Mouse (Mus musculus): ENCODE results near the gene Slc5a4a. TPM values are rescaled to one million over a fixed set of nuclear protein-coding genes. Genes with fewer than 3 reads are reported as not detected.

The Slc5a4a gene
- total RNA-seq (2021): not detected
- long read RNA-seq, experiment 1: 0 reads
- long read RNA-seq, experiment 2: 0 reads

- no peak for DNase-seq (ENCODE audit: low spot score in 2 of 2)
Observed at GRCm38 (mm10) chr10:76147278-76147677, at the start of gene Slc5a4a. TSS of gene Slc5a4a (plus strand) at chr10:76147451.

- no peak for DNase-seq (ENCODE audit: low spot score in 2 of 2)
Observed at GRCm38 (mm10) chr10:76110861-76111260, 36.4 kb upstream of the Slc5a4a start, which contains the start of gene Slc5a4b. TSS of gene Slc5a4b (minus strand) at chr10:76110961.

DNA sequence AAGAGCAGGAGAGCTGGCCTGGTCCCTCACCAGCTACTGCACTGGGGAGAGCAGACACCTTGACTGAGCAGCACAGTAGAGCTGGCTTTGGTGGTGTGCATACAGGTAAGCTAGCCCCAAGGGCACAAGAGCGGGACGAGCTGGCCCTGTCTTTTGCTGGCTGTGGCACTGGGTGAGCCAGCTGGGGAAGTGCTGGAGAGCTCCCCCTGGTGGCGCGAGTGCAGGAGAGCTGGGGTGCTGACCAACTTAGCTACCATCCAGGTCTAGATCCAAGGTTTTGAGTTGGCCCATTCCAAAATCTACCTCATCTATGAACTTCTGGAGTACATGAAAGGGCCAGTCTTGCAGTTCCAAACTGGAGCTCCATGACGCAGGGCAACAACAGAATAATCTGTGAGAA, 29.3 kb upstream of the Slc5a4a start:
- peak; percentile 73 to 74 for DNase-seq (ENCODE audit: low spot score in 2 of 2)

- DNase-seq (ENCODE audit: low spot score in 2 of 2): peak in 1 of 2 experiments; percentile 19
Observed at GRCm38 (mm10) chr10:76118741-76119140, 28.5 kb upstream of the Slc5a4a start.

DNA sequence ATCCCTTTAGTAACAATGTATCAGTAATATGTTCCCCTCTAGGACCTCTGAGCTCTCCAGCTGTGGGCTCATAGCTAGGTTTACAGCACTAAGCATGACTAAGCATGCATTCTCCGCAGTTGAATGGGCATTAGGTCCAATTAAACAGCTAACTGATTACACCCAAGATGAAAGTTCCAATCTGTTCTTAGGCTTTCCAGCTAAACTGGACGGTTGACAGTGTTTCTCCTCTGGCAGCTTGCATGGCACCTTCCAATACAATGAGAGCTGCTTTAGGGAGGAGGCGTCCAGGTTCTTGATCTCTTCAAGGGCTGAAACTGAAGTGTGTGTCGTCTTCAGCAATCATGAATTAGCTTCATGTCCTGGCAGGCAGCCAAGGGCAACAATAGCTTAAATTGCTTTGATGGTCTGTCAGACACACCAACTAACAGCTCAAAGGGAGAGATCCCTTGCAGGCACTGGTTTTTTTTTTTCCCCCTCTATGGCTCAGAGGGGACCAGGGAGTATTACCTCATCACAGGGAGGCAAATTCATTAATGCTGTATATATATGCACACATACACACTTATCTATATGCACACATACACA, 27.0 kb upstream of the Slc5a4a start:
- no peak for DNase-seq (ENCODE audit: low spot score in 2 of 2)

- no peak for DNase-seq (ENCODE audit: low spot score in 2 of 2)
Observed at GRCm38 (mm10) chr10:76121495-76121894, 25.8 kb upstream of the Slc5a4a start.

GRCm38 (mm10) chr10:76132506-76132905, 14.7 kb upstream of the Slc5a4a start:
- no peak for DNase-seq (ENCODE audit: low spot score in 2 of 2)

DNA sequence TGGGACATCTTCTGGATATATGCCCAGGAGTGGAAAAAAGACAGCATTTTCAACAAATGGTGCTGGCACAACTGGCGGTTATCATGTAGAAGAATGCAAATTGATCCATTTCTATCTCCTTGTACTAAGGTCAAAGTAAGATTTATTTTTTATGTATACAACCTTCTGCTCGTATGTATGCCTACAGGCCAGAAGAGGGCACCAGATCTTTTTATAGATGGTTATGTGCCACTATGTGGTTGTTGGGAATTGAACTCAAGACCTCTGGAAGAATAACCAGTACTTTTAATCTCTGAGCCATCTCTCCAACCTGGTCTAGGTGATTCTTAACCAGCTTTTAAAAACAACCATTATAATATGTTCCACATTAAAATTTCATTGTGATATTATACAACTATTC, 10.9 kb upstream of the Slc5a4a start:
- DNase-seq (ENCODE audit: low spot score in 2 of 2): no peak

DNA sequence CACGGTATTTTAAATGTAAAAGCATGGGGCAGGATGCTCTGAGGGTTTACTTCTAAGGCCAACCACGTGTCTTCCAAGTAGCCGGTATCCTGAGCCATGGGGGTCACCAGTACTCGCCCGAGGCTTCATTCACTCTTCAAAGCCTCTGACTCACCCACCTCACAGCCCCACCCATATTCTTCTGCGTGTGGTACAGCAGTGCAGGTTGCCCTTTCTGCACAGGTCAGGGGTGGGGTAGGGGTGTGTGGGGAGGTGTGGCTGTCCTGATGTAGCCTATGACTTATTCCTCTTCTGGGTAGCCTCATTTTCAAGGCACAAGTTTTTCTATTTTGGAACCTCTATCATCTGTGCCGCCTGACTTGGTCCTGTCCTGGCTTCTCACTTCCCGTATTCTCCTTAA, 405 bp upstream of the Slc5a4a start:
- no peak for DNase-seq (ENCODE audit: low spot score in 2 of 2)

GRCm38 (mm10) chr10:76155911-76156310, 8.7 kb downstream of the Slc5a4a start:
- no peak for DNase-seq (ENCODE audit: low spot score in 2 of 2)

DNA sequence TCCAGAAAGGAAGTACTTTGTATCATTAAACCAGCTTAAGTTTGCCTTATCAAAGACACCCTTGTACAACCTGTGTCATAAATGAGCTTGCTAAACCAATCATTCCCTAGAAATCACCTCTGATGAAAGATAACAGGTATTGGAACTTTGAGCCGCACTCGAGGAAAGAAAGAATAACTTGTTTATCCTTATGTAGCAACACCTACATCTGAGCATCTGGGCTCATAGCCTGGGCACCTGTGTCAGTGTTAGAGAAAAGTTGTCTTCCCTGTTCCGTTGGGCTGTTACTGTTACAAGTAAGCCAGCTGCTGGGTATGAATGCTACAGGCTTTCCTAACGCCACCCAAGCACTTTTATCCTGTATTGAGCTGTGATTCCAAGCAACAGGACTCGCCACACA, 10.3 kb downstream of the Slc5a4a start:
- no peak for DNase-seq (ENCODE audit: low spot score in 2 of 2)

GRCm38 (mm10) chr10:76158009-76158408, 10.8 kb downstream of the Slc5a4a start:
- no peak for DNase-seq (ENCODE audit: low spot score in 2 of 2)

- no peak for DNase-seq (ENCODE audit: low spot score in 2 of 2)
Observed at GRCm38 (mm10) chr10:76174899-76175298, 27.6 kb downstream of the Slc5a4a start.

DNA sequence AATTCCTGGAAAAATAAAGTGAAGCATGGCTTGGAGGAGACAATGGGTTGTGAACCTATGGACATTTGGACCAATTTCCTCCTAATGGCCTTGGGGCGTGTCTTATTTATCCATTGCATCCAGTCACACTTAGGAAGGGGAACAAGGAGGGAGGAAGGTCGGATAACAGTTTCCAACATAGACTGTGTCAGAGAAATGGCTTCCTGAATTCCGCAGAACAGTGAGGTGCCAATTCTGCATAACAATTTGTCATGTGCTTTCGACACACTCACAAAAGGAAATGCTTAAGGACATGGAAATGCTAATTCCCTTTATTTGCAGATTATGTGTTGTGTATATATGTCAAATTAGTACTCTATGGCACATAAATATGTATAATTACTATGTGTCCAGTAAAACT, 38.0 kb downstream of the Slc5a4a start:
- DNase-seq (ENCODE audit: low spot score in 2 of 2): no peak

DNA sequence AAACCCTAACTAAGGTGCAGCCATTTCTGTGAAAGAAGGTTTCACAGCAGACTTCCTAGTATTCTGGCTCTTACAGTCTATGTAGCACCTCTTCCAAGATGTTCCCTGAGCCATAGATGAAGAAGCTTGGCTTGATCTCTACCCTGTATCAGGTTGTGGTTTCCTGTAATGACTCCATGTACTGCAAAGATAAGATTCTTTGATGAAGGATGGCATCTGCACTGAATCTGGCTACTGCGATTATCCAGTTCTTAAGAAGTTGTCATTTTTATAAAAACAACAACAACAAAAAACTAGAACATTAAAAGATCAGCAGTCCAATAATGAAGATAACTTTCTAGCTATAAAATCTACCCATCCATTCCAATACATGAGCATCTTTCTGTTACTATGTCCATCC, 40.8 kb downstream of the Slc5a4a start:
- no peak for DNase-seq (ENCODE audit: low spot score in 2 of 2)

- DNase-seq (ENCODE audit: low spot score in 2 of 2): no peak
Observed at GRCm38 (mm10) chr10:76201416-76201815, 54.2 kb downstream of the Slc5a4a start.

GRCm38 (mm10) chr10:76201978-76202377, 54.7 kb downstream of the Slc5a4a start:
- DNase-seq (ENCODE audit: low spot score in 2 of 2): peak; percentile 64 to 70

GRCm38 (mm10) chr10:76203798-76204283, 56.6 kb downstream of the Slc5a4a start:
- peak in 1 of 2 experiments; percentile 10 for DNase-seq (ENCODE audit: low spot score in 2 of 2)

DNA sequence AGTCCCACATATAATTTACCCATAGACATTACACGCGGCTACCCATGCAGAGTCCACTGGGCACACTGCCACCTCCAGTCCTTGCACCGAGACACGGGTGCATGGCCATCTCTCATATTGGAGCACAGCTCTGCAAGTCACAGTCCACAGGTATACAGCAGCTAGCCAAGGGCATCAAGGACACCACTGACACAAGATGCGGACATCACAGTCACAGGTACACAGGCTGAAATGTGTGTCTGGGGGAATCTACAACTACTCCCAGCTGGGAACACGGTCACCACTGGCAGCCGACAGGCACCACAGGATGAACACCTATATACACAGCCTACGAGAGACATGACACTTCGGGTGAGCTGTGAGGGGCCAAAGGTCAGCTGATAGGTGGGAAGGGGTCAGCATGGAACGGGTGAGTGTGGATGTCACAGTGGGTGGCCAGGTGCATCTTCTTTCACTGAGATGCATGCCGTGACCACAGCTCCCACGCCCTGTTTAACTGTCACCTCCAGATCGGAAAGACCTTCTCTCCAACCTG, 60.1 kb downstream of the Slc5a4a start:
- no peak for DNase-seq (ENCODE audit: low spot score in 2 of 2)

DNA sequence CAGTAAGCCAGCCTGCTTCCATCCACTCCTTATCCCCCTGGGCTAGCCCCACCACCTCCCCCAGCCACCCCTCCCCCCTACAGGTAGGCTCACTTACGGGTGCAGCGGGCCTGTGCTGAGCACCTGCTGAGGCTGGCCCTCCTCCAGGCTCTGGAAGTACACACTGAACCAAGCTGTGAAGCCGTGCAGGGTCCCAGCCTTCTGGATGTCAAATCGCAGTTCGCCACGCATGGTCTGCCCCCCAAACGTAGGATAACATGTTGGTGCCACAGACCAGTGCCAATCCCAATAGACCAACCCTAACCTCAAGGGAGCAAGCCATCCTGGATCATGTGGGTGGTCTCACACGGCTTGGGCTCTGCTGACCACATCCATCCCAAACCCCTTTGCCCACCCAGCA, 62.0 kb downstream of the Slc5a4a start:
- no peak for DNase-seq (ENCODE audit: low spot score in 2 of 2)

DNA sequence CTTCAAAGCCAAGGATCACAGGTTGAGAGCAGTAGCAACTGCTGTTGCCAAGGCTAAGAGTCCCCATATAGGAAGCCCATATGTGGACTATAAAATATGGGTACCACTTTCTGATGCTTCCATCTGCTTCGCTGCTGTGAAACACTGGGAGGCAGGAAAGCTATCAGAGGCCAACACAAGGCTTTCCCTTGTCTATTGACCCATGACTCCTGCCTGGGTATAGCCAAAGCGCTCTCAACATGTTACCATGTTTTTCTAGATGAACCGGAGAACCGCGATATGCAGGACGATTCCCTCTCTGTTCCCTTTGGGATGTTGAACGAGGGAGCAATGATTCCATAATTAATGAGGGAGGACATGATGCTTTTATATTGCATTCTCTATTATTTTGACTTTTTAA, 63.6 kb downstream of the Slc5a4a start:
- DNase-seq (ENCODE audit: low spot score in 2 of 2): no peak

DNA sequence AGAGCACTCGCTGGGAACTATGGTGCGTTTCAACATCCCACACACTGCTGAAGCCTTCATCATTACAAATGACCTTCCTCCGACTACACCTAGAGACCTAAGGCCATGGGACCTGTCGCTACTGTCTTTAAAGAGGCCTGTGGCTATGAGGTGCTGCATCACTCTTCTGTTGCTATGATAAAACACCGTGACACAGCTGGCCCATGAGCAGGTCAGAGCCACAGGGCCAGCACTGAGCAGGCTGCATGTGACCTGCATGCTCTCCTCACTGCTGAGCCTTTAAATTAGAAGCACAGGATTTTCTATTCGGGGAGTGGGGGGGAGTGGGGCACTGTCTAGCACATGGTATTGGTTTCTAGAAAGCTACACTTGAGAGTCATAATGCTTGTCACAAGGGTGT, 64.9 kb downstream of the Slc5a4a start:
- DNase-seq (ENCODE audit: low spot score in 2 of 2): peak in 1 of 2 experiments; percentile 3

DNA sequence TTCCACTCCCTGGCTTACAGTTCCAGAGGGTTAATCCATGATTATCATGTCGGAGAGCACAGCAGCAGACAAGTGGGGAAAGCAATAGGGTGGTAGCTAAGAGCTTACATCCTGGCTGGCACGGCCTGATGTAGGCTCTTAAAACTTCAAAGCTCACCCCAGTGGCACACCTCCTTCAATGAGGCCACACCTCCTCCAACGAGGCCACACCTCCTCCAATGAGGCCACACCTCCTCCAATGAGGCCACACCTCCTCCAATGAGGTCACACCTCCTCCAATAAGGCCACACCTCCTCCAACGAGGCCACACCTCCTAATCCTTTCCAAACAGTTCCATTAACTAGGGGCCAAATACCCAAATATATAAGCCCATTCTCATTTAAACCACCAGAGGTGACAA, 66.9 kb downstream of the Slc5a4a start:
- DNase-seq (ENCODE audit: low spot score in 2 of 2): no peak

Data from adrenal gland, adult 18-20 months (tissue).